Mouse (Mus musculus): ENCODE results near the gene Plod1. TPM values are rescaled to one million over a fixed set of nuclear protein-coding genes. Genes with fewer than 3 reads are reported as not detected.

Gene Plod1
- total RNA-seq, 2 experiments from 2014 or later = 50.6 to 55.3 TPM

DNA sequence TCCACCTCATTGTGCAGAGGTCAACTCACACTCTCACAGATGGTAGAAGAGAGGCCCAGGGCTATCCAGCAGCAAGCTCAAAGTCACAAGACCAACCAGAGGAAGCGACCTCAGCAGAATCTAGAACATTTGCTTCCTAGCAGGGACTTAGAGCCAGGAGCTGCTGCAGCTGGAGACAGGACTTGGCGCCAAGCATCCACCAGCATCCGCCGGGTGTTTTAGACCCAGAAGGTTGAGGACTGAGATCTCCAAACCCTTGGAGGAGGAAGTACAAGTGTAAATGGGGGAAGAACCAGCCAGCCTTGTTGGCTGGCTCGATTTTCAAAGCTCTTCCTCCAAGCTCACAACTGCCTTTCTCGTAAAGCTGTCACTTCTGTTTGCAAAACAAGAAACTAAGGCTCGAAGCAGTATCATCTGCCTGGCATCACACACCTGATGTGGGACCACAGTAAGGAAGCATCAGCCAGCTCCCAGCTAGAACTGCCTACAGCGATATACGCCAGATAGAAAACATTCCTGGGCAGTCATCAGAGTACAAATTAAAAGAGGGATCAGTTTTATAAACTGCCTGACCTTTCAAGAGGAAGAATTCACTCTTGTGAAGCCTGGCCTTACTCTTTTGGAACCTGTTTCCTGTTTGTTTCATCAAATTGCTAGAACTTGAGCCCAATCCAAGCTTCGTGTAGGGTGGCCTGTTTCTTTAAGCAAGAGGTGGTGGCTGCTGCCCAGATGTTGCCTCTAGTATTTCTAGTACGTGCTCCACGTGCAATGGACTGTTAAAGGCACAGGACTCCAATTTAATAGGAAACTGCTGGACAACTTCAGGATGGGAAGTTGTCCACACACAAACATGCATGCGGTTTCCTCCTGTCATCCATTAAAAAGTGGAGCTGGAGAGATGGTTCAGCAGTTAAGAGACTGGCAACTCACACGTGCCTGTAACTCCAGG lies 1.9 kb upstream of the Plod1 start:
- peak; percentile 48 for DNase-seq

DNA sequence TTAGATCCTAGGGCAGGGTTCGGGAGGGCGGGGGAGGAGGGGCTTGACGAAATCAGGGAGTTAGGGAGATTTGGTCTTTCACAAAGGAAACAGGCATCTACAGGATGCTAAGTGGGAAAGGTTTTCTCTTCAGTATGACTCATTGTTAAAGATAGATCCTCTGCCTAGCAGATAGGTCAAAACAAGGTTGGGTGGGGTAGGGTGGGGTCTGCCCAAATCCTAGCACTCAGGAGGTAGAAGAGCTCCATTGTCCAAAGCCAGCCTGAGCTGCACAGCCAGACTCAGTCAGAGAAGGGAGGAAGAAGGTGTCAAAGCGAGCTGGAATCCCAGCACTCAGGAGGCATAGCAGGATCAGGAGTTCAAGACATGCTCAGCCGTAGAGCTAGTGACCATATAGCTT lies 919 bp upstream of the Plod1 start:
- no peak for DNase-seq

DNA sequence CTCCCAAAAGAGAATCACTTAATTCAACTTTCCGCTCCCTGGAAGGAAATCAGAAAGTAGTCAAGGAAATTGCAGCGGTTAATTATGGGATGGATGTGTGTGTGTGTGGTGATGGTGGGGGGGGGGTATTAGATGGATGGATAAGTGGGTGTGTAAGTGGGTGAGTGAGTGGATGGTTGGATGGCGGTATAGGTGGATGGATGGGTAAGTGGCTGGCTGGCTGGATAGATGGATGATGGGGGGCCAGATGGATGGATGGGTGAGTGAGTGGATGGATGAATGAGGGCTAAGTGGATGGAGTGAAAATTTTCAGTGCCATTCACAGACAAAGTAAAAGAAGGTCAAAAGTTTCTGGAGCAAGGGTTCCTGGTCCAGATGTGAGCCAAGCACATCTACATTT lies 454 bp upstream of the Plod1 start:
- no peak for DNase-seq

DNA sequence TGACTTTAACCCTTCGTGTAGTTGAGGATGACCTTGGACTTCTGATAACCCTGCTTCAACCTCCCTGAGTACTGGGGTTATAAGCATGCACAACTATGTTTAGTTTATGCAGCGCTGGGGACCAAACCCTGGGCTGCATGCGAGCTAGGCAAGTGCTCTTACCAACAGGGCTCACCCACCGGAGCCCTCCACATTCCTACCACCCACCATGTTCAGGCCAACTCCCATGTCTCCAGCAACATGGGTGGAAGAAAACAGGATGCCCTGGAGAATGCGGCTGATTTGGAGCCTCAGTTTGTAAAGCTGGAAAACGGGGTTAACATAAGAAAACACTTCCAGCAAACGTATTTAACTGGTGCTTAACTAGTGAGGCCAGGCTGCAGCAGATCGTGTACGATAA lies 663 bp downstream of the Plod1 start:
- DNase-seq = no peak

DNA sequence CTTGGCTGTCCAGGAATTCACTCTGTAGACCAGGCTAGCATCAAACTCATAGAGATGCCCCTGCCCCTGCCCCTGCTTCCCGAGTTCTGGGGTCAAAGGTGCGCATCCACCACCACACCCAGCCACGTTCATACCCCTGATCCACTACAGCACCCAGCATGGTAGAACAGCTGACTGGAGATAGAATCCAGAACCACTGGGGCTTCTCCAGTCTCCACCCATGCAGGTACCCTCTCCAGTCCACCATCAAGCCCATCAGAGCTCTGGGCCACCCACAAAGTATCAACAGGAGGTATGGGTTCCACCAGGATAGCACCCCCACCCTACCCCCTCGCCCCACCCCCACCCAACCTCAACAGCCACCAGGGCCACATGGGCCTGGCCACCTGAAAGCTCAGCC lies 2.0 kb downstream of the Plod1 start:
- no peak for DNase-seq

DNA sequence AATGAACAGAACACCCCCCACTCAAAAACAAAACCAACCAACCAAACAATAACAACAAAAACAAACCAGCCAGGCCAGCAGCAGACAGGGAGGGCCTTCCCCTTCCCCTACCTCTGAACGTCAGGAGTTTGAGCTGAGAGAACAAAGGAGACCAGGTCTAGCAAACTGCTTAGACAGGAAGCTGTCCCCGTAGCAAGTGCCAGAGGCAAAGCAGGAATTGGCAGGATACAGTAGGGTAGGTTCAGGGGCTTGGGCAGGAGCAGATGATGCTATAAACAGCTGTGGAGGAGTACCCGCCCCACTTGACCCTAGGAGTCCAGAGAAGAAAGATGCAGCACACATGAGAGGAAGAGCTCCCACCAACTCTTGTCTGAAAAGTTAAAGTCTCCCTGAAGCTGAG lies 2.4 kb downstream of the Plod1 start:
- no peak for DNase-seq

DNA sequence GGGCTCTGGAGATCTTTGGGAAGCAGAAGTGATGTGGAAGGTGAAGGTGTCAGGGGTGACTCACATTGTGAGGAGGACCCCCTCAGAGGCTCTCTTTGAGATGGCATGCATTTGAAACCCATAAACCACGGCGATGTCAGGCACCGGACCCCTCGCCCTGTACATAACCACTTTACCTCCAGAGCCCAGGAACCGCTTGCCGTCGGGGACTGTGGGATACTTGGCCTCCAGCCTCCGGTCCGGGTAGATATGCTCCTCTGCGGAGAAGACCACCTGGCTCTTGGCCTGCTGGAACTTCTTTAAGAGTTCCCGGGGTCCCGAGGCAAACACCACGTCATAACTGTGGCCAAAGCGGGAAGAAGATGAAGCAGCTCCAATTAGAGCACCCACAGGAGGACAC lies 5.6 kb downstream of the Plod1 start:
- DNase-seq = no peak

DNA sequence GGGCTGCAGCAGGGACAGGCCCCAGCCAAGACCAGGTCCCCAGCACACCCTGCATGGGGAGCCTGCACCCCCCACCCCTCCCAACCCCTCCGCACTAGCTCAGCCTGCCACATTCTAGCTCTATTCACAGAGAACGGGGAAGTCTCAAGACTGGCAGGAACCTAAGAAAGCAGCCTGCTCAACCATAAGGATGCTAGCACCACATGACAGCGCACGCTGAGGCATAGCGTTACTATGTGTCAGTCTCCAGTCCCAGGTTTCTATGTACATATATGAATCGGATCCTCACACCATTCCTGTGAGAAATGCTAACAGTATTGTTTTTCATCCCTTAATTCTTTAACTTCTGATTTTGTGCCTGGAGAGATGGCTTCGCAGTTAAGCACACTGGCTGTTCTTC lies 8.0 kb downstream of the Plod1 start:
- no peak for DNase-seq

DNA sequence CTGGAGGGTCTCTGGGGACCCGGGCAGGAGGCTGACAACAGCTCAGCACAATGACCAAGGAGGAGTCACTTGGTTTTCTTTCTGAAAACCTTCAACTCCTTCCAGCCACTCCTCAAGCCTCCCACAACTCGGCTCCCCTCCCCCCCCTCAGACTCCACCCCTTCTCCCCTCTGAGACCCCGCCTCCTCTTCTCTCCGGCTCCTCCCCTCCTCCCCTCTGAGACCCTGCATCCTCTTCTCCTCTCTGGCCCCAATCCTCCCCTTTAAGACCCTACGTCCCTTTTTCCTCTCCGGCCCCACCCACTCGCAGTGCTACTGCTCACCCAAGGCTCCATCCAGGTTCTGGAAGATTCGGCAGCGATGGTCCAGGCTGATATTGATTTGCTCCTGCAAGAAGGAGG lies 8.4 kb downstream of the Plod1 start:
- DNase-seq = no peak

DNA sequence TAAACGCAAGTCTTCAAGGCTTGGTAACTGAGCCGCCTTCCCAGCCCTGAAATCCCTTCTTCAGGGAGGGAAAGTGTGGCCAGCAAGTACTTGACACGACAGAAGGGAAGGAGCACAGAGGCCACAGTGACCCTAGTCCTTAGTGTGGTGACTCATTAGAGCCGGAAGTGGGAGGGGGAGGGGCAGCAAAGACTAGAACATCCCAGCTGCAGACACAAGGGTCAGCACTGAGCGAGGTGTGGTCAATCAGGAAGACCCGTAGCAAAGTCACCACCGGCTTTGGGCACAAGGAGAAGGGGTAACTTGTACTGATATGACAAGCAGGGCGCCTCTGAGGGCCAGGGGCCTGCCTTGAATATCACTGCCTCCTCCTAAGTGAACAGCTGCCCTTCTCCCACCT lies 8.9 kb downstream of the Plod1 start:
- DNase-seq = peak; percentile 44

DNA sequence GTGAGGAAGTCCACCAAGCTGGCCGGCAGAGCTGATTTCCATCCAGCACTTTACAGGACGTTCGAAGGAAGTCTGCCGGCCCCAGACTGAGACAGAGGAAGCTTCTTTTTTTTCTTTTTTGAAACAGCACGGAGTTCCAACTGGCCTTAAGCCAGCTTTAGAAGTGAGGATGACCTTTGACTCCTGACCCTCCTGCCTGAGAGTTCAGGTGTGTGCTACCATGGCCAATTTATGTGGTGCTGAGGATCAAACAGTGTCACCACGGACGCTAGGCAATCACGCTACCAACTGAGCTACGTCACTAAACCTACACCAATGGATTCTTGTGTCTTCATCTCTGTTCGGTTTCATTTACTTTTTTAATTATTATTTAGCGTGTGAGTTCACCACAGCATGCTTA lies 14.2 kb downstream of the Plod1 start:
- no peak for DNase-seq

DNA sequence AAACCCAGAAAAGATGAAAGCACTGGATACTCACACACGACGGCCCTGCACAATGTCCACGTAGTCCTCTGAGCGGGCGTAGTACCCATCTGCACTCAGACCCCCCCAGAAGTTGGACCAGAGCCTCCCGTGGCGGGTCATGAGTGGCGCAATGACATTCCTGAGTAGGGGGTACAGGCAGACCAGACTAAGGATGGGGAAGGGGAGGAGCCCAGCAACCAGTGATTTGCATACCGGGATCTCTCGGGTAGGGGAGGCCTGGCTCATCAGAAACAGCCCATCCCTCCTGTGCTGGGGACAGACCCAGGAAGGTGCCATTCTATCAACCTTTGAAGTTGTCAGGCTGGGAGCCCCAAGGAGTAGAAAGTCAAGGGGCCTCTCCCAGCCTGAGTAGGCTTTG lies 15.6 kb downstream of the Plod1 start:
- DNase-seq = no peak

DNA sequence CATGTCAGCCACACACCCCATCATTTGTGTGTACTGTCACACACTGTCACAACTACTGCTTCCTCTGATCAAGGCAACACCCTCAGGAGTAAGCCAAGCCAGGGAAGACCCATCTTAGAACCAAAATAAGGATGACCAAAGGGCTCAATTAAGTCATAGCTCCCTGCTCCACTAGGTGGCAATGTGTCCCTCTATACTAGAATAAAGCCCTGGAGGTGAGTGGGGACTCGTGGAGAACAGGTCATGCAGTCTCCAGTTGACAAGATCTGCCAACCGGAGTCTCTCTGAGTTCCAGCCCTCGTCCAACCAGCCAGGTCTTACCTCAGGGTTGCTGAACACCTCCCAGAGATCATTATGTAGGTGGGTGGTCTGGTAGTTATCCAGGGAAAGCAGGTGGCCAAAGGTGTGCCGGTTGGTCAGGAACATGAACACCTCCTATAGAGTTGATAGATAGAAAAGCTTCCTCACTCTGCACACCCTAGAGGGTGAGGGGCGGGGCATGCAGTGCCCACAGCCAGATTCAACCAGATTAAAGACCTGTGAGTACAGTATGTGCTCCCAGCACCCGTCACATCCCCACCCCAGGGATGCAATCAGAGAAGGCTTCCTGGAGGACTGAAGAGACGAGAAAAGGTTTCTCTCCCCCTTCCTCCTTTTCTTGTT lies 18.0 kb downstream of the Plod1 start:
- DNase-seq = peak; percentile 61

DNA sequence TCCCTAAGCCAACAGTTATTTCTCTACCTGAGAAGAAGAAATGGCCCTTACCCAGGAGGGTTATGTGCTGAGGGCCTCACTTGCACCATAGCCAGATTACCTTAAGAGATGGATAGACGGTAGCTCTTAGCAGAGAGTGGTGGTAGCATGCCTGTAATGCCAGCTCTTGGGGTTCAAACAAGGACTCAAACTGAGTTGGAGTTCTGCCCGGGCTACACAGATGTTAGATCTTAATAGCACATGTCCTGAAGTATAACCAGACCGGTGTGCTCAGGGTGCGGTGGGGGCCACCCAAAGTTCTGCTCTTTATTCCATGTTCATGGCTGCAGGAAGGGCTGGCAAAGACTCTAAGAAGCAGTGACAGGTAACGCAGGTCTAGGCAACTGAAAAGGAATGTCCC lies 27.1 kb downstream of the Plod1 start:
- DNase-seq = no peak

DNA sequence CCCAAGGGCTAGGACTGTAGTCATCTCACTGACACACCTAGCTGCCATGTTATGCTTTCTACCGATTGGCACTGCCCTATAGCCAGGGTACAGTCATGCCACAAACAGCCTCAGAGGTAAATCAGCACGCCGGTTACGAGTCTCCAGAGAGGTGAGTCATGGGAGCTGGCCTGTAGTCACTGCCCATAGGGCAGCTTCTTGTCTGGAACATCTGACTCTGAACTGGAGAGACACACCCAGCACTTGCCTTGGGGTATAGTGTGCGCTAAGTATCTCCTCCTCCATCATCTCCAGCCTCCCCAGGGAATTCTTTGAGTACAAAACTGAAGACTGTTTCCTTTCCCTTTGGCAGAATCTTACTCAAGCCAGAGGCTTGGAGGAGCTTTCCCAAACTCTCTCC lies 30.3 kb downstream of the Plod1 start:
- DNase-seq = no peak

DNA sequence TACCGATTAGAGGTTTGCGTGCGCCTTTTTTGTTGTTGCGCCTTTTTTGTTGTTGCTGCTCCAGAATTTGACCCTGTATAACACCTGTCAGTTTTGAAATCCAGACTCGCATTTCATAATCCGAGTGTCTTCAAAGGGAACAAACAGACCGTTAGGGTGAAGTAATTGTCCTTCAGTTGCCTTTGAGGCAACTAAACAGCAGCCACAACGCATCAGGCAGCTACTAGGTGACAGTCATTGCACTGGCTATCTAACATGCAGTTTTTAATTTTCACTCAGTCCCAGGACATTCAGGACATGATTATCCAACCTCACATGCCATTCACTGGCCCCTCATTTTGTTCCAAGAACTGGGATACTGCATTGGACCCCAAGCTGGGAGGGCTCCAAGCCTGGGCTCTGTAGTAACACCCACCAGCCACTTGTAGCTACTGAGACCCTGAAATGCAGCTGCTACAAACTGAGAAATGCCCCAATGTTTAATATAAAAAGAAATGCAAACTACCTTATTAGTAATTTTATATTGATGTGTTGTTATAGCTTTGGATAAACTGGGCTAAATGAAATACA lies 31.4 kb downstream of the Plod1 start:
- DNase-seq = no peak

DNA sequence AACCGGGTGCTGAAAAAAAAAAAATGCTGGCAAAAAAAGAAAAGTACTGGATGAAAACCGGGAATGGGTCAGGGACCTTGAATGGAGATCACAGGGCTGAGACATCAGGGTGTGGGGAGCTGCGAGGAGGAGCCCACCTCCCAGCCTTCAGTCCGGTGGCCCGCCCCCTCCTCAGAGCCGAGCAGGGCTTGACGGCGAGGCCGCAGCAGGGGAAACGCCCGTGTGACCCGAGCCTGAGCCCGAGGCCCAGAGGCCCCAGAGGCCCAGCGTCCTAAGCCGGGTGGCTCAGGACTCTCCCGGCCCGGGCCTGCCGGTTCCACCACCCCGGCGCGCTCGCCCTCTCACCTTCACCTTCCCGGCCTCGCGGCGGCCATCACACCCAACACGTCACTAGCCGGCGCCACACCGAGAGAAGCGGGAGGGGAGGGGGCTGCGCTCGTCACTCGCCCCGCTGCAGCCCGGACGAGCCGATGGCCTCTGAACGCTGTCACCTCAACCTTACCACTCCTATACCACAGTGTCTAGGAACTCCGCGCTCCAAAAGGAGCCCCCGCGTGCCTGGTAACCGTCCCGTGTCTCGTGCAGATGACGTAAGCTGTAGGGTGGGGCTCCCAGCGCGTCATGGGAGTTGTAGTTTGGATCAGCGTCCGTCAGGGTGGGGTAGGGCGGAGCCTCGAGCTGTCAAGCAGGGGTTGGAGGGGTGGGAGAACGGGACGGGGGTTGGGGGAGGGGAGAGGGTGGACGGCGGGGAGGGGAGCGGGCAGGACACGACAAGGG lies 32.1 kb downstream of the Plod1 start, which contains the start of gene Mfn2:
Gene Mfn2 (minus strand): TSS at position 392 of the 777 bp plus-strand sequence.
- peak; percentile 81 for DNase-seq

DNA sequence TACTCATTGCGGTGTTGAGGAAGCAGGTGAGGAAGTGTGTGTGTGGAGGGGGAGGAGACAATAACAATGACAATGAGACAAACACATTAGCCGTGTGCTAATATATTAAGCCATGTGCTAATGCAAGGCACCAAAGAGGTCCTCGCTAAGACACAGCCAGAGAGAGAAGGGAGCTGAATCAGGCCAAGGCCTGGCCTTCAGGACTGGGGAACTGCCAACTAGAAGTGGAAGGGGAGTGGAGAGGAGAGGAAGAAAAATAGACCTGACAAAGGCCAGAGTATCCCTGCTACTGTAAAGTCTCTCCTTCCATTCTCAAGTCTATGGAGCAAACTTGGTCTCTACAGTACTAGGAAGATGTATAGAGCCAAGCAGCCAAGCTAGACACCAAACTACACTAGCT lies 33.0 kb downstream of the Plod1 start:
- DNase-seq = no peak

DNA sequence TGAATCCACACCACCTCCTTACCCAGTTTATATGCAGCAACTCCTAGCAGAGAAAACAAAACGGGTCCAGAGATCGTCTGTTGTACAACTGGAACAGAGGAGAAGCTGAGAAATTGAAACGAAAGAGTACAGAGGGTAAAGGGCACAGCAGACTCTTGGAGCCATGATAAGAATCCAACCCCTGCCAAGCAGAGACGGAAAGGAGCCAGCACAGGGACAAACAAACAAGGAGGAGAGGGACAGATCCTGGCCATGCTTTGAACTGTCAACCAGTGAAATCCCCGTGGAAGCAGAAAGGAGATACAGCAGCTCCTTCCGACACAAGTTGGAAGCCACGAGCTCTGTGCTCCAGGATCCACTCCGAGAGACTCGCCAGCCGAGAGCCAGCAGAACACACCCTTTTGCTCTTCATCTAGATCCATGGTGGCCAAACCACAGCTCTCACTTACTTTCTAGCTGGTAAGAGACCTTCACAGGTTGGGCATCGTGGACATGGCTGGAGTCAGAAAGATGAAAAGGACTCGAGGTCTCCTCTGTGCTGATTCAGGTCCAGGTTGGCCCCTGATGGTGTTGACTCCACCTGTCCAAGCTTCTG lies 33.6 kb downstream of the Plod1 start:
- no peak for DNase-seq

DNA sequence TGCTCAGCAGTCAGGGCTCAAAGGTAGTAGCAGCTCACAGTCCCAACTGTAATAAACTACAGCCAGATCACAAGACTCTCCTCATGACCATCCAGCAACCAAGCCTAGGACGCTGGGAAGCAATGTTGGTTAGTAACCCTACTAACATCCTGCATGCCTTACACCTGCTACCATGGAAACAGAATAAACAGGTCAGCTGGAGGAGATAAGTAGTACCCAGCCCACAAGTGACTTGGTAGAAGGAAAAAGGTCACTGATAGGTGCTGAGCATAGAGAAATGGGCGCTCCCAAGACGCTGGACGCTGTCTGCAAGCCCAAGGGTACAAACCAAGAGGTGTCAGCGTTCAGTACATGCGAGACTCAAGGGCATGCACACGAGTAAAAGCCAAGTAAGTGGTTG lies 36.1 kb downstream of the Plod1 start:
- no peak for DNase-seq

DNA sequence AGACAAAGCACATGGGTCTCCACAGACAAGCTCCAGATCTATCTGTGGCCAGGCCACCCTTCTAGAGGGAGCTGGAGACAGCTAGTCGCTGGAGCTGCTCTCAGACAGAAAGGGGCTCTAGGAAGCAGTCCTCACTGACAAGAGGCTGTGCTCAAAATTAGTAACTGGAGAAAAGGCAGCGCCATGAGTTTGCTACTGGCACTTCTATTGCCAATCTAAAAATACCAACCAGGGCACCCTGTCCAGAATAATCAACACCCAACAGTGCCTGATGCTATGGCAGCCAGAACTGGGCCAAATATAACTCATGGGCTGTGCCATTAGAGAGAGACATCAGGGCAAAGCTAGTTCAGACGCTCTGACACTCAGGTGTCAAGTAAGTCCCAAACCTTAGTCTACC lies 39.2 kb downstream of the Plod1 start:
- no peak for DNase-seq

DNA sequence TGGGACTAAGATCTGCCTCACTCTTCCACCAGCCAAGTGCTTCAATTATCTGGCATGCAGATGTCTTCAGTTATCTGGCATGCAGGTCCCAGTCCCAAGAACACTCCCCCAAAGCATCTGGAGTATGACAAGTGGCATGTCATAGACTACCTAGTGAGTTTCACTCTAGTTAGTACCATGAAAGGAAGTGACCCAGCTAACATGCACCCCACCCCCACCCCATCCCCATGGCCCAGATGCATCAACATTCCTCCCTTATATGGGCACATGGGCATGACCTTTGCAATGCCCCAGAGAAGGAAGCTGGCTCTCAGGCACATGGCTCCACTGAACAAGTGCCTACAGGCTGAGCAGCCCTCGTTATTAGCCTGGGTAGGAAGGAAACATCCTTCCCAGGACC lies 40.2 kb downstream of the Plod1 start:
- no peak for DNase-seq
